Mouse (Mus musculus): ENCODE measurements around the gene Vezt. TPM values are rescaled to one million over a fixed set of nuclear protein-coding genes. Genes with fewer than 3 reads are reported as not detected.

The Vezt gene
- polyA plus RNA-seq, 1 experiment from 2014 or later: 28.6 TPM

DNA sequence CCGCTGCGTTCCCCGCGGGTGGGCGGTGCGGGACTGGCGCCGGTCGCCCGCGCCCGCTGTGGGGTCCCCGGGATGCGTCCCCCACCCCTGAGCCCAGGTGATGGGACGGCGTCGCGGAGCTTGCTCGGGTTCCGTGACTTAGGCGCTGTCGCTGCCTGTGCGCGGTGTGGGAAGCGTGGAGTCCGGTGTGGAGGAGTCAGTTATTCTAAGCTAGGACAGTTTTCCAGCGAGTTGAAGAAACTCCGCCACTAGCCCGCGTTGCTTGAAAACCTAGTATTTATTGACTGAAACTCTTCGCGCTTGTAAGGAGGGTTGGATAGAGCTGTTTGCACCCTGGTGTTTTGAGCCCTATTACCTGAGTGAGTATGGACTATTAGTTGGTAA, 750 bp upstream of the Vezt start:
- Histone ChIP-seq H3K4me3 (peak overlapping the region; percentile 90), H3K4me1 (peaks cover 19% of the 10 kb centered on the region), H3K4me2 (peak overlapping the region; percentile 69), H3K36me3 (no peaks in the 10 kb centered on the region), H3K27me3 (no peaks in the 10 kb centered on the region), H3K9me3 (no peaks in the 10 kb centered on the region), H3K27ac (peak overlapping the region; percentile 69), H3K9ac (peak overlapping the region; percentile 86)
- WGBS: under 1% methylated on average over 32 of the region's 32 CpGs
- ATAC-seq (ENCODE audit: insufficient number of reproducible peaks, insufficient read depth, low FRiP score, low TSS enrichment, low read depth): no peak; the same call in 1 of the 2 replicates

DNA sequence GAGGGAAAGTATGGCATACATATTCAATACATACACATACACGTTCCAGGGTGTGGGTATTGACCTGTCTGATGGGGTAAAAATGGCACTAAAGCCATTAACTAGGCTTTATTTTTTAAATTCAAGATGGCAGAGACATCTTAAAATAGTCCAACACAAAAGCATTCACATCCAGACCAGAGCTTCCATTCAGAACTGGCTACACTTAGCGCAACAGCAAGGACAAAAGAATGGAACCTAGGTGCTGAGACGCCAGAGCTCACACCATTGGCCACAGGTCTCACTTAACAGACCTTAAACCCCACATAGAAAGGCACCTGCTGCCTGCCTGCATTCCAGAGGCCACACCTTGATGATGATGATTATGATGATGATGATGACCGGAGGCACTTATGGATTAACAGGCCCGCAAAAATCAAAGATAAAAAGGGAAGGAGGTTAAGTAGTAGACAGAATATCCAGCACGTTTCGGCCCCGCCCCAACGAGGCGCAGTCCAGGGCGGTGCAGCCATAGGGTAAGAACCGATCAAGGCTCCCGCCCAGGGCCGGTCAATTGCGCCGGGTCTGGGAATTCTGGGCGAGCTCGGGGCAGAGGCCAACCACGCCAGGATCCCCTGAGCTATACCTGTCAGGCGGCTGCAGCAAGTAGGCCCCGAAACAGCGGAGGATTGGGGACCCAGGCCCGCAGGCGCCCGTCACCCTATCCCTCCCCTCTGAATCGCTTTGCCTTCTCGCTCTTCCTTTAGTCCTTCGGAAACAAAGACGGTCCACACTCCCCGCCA, 550 bp downstream of the Vezt start:
- Histone ChIP-seq H3K9ac (peak overlapping the region; percentile 88), H3K36me3 (0 out of 2 replicates have a peak, but pooled peaks cover 5% of the 10 kb centered on the region), H3K4me2 (peak overlapping the region; percentile 76), H3K27me3 (no peaks in the 10 kb centered on the region), H3K4me1 (peaks cover 19% of the 10 kb centered on the region), H3K4me3 (peak overlapping the region; percentile 90), H3K9me3 (no peaks in the 10 kb centered on the region), H3K27ac (0 out of 2 replicates have a peak overlapping the region, but pooled peaks have one; percentile 1)
- 1% methylated on average over 30 of the region's 30 CpGs for WGBS
- ATAC-seq (ENCODE audit: insufficient number of reproducible peaks, insufficient read depth, low FRiP score, low TSS enrichment, low read depth): peak; percentile 74

DNA sequence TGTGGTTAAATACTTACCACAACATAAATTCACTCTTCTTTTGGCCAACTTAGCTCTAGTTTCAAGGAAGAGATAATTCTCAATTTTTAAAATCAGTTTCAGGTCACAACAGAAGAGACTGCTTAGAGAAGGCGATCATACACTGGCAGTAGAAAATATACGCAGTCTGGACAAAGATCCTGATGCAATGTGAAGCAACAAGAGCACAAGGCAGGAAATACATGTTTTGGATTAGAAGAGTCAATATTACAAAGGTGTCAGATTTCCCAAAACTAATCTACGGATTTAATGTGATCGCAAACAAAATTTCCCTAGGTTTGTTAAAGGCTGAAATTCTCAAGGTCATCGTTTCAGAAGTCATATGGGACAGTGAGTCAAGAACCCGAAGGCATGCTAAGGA, 4.5 kb downstream of the Vezt start:
- Histone ChIP-seq H3K4me3 (no peak overlapping the region), H3K9ac (no peak overlapping the region), H3K4me2 (no peak overlapping the region), H3K36me3 (peaks cover 15% of the 10 kb centered on the region), H3K9me3 (no peaks in the 10 kb centered on the region), H3K27me3 (no peaks in the 10 kb centered on the region), H3K27ac (no peak overlapping the region), H3K4me1 (peaks cover 16% of the 10 kb centered on the region)
- no peak for ATAC-seq (ENCODE audit: insufficient number of reproducible peaks, insufficient read depth, low FRiP score, low TSS enrichment, low read depth)
- WGBS: 78% methylated on average over 6 of the region's 6 CpGs

DNA sequence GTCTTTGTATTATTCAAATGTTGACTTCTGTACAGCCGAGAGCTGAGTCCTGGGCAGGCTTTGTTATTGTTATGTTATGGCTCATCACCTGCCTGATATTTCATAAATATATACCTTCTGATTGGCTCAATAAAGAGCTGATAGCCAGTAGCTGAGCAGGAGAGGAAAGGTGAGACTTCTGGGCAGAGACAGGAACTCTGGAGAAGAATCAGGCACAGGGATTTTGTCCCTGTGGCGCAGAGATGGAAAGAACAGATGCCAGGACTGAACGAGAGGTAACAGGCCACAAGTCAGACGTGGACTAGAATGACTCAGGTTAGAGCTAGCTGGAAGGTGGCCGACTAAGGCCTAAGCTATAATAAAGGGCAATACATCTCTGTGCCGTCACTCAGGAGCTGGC, 7.1 kb downstream of the Vezt start:
- no peak for ATAC-seq (ENCODE audit: insufficient number of reproducible peaks, insufficient read depth, low FRiP score, low TSS enrichment, low read depth)
- Histone ChIP-seq H3K4me3 (no peak overlapping the region), H3K27me3 (no peaks in the 10 kb centered on the region), H3K4me2 (no peak overlapping the region), H3K9ac (no peak overlapping the region), H3K4me1 (peaks cover 5% of the 10 kb centered on the region; the same call in 1 of the 2 replicates), H3K36me3 (peaks cover 33% of the 10 kb centered on the region), H3K9me3 (no peaks in the 10 kb centered on the region), H3K27ac (no peak overlapping the region)
- 84% methylated on average over 6 of the region's 6 CpGs for WGBS

DNA sequence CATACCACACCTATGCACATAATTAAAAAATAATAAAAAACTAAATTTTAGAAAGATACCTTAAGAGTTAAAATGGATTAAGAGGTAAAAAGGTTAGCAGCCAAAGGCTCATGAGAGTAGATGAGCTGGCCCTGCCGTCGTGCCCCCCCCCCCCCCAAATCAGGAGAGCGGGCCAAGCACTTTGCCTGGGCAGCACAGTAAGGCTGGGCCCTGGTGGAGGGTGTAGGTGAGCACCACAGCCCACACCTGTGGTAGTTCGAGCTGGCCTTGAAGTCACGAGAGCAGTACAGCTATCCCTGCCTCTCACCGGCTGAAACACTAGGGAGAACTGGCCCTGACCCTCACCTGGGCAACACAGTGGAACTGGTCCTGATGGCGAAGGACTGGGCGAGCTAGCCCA, 10.5 kb downstream of the Vezt start:
- H3K4me1 ChIP-seq: peaks cover 6% of the 10 kb centered on the region
- H3K36me3 ChIP-seq: peaks cover 27% of the 10 kb centered on the region
- H3K27ac ChIP-seq: no peak overlapping the region
- no peaks in the 10 kb centered on the region for H3K27me3 ChIP-seq
- H3K4me3 ChIP-seq: no peak overlapping the region
- no peak for ATAC-seq (ENCODE audit: insufficient number of reproducible peaks, insufficient read depth, low FRiP score, low TSS enrichment, low read depth)
- H3K9me3 ChIP-seq: no peaks in the 10 kb centered on the region
- no peak overlapping the region for H3K9ac ChIP-seq
- WGBS: 94% methylated on average over 8 of the region's 8 CpGs
- no peak overlapping the region for H3K4me2 ChIP-seq

DNA sequence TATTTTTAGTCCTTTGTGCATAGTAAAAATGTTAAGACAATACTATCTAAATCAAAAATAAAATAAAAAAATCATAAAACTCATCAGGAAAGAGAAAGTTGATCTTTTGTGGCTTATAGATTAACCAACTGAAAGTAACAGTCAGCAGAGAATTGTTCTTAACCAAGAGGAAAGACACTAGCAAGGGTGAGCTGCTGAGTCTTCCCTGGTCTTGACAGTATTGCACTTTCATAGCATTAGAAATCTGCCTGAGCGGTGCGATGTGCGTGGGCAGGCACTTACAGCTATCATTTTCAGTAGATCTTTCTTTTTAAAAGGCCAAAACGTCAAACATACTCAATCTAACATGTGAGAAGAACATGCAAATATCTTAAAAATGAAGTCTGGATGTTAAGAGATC, 14.6 kb downstream of the Vezt start:
- H3K27ac ChIP-seq: no peak overlapping the region
- H3K27me3 ChIP-seq: no peaks in the 10 kb centered on the region
- H3K4me1 ChIP-seq: peaks cover 18% of the 10 kb centered on the region
- H3K4me2 ChIP-seq: no peak overlapping the region
- H3K36me3 ChIP-seq: peaks cover 18% of the 10 kb centered on the region; the same call in 1 of the 2 replicates
- no peak overlapping the region for H3K9ac ChIP-seq
- 90% methylated on average over 4 of the region's 4 CpGs for WGBS
- no peak for ATAC-seq (ENCODE audit: insufficient number of reproducible peaks, insufficient read depth, low FRiP score, low TSS enrichment, low read depth)
- H3K9me3 ChIP-seq: no peaks in the 10 kb centered on the region
- H3K4me3 ChIP-seq: no peak overlapping the region

DNA sequence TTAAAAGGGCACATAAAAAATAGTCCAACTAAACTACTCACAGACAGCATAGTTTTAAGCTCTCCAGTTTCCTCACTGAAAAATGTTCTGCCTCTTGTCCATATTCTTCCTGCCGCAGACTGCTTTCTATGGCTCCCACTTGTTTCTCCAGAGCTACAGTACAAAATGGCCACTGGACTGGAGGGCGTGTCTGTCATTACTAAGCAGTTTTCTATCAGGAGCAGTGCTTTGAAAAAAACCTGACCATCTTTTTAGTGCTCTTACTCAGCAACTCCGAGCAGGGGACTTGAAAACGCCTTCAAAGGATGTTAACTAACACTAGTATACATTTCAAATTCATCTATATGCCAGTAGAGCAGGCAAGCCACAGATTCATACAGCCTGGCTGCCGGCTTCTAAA, 15.0 kb downstream of the Vezt start:
- Histone ChIP-seq H3K27me3 (no peaks in the 10 kb centered on the region), H3K4me3 (no peak overlapping the region), H3K9ac (no peak overlapping the region), H3K36me3 (peaks cover 15% of the 10 kb centered on the region; the same call in 1 of the 2 replicates), H3K9me3 (no peaks in the 10 kb centered on the region), H3K4me1 (peaks cover 18% of the 10 kb centered on the region), H3K27ac (no peak overlapping the region), H3K4me2 (no peak overlapping the region)
- no peak for ATAC-seq (ENCODE audit: insufficient number of reproducible peaks, insufficient read depth, low FRiP score, low TSS enrichment, low read depth)
- 68% methylated on average over 5 of the region's 5 CpGs for WGBS

DNA sequence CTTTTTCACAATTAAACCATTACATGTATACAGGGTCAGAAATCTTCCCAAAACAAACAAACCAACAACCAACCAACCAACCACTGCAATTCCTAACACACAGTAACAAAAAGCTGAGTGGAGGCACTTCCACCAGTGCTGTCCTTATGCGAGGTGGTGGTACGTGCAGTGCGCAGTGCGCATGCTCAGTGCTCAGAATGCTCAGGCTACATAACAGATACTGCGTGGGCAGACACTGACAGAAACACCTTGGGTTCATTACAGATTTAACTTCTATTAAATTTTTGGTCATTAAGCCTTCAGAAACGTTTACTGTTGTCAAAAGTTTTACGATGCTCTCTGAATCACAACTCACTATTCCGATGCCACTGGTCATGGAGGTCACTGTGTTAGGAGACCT, 18.2 kb downstream of the Vezt start:
- Histone ChIP-seq H3K27me3 (no peaks in the 10 kb centered on the region), H3K36me3 (0 out of 2 replicates have a peak, but pooled peaks cover under 1% of the 10 kb centered on the region), H3K4me3 (no peak overlapping the region), H3K9me3 (no peaks in the 10 kb centered on the region), H3K9ac (no peak overlapping the region), H3K4me2 (no peak overlapping the region), H3K27ac (no peak overlapping the region), H3K4me1 (peaks cover 31% of the 10 kb centered on the region)
- no peak for ATAC-seq (ENCODE audit: insufficient number of reproducible peaks, insufficient read depth, low FRiP score, low TSS enrichment, low read depth)
- WGBS: 91% methylated on average over 8 of the region's 8 CpGs

DNA sequence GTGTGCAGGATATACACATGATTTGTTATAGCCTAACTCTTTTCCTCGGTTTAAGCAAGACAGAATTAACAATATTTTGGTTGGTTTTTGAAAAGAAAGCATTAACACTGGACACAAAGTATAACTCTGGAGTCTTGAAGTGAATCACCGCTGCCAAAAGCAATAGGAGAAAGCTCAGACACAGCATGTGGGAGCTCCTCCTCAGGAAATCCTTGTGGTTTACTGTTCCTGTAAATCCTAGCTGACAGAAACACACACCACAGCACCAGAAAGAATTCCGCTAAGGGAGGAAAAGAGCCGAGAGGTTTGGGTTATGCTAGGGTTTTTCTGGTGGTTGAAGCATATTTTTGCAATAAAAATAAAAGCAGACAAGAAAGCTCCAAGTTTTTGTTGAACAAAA, 21.4 kb downstream of the Vezt start:
- peaks cover 17% of the 10 kb centered on the region for H3K4me1 ChIP-seq
- no peaks in the 10 kb centered on the region for H3K27me3 ChIP-seq
- WGBS: 42% methylated on average over 4 of the region's 4 CpGs
- 0 out of 2 replicates have a peak, but pooled peaks cover 3% of the 10 kb centered on the region for H3K36me3 ChIP-seq
- no peak overlapping the region for H3K9ac ChIP-seq
- no peak overlapping the region; the same call in 1 of the 2 replicates for H3K27ac ChIP-seq
- ATAC-seq (ENCODE audit: insufficient number of reproducible peaks, insufficient read depth, low FRiP score, low TSS enrichment, low read depth): no peak
- H3K9me3 ChIP-seq: no peaks in the 10 kb centered on the region
- H3K4me2 ChIP-seq: no peak overlapping the region
- no peak overlapping the region for H3K4me3 ChIP-seq

DNA sequence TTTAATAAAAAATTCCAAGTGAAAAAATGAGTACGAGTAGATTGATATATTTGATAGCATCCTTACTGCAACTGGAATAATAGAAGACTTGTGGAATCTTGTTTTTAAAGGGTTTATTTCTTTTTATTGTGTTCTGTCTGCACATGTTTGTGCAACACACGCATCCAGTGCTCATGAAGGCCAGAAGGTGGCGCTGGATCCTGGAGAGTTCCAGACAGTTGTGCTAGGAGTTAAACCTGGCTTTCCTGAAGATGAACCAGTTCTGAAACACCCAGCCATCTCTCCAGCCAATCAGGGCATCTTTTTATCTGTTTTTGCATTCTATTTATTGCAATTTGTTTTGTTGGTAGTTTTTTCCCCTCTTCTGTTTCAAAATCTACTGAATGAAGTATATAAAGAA, 22.4 kb downstream of the Vezt start:
- WGBS: 57% methylated on average over 3 of the region's 3 CpGs
- Histone ChIP-seq H3K36me3 (peaks cover 6% of the 10 kb centered on the region; the same call in 1 of the 2 replicates), H3K4me2 (no peak overlapping the region), H3K27me3 (no peaks in the 10 kb centered on the region), H3K4me3 (no peak overlapping the region), H3K9me3 (no peaks in the 10 kb centered on the region), H3K27ac (no peak overlapping the region), H3K4me1 (peaks cover 13% of the 10 kb centered on the region), H3K9ac (no peak overlapping the region)
- ATAC-seq (ENCODE audit: insufficient number of reproducible peaks, insufficient read depth, low FRiP score, low TSS enrichment, low read depth): no peak

DNA sequence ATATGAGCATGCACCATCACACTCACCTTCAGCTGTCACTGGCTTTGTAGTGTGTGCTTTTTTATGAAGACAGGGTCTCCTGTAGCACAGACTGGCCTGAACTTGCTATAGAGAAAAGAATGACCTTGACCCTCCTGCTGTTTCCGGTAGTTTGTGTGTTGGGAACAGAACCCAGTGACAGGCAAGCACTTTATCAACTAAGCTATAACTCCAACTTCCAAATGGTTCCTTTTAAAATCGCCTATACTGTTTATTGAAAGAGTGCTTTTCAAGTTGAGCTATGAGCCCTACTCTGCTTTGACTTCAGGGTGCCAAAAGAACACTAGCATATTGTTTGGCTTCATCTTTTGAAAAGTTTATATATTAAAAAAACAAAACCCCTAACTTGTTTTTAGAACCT, 24.6 kb downstream of the Vezt start:
- Histone ChIP-seq H3K27me3 (no peaks in the 10 kb centered on the region), H3K36me3 (peaks cover 15% of the 10 kb centered on the region), H3K4me3 (no peak overlapping the region), H3K9ac (no peak overlapping the region), H3K4me2 (no peak overlapping the region), H3K27ac (no peak overlapping the region), H3K9me3 (no peaks in the 10 kb centered on the region), H3K4me1 (peaks cover 13% of the 10 kb centered on the region)
- ATAC-seq (ENCODE audit: insufficient number of reproducible peaks, insufficient read depth, low FRiP score, low TSS enrichment, low read depth): no peak
- 74% methylated on average over 2 of the region's 2 CpGs for WGBS

DNA sequence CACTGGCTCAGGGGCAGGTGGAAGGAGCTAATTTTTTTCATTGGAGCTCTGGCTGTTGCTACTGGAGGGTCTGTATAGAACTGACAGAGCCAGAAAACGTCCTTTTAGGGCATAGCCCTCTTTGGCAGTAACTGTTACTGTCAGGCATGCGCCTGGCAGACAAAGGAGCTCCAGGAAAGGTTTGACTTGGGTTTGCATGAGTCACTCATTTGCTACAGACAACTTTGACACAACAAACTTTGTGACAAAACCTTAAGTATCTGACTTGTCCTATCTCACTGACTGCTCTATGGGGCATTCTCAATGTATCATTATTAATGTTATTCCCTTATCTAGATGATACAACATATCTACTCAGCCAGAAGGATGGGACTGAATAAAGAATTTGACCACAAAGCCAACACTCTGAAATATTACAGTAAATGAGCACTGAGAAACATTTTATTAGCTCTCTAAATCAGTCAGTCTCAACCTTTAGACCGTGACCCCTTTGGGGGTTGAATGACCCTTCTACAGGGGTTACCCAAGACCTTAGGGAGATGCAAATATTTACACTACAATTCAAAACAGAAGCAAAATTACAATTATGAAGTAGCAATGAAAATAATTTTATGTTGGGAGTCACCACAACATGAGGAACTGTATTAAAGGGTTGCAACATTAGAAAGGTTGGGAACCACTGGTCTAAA, 25.5 kb downstream of the Vezt start:
- H3K27ac ChIP-seq: no peak overlapping the region
- no peaks in the 10 kb centered on the region for H3K9me3 ChIP-seq
- 89% methylated on average over 3 of the region's 3 CpGs for WGBS
- no peaks in the 10 kb centered on the region for H3K27me3 ChIP-seq
- ATAC-seq (ENCODE audit: insufficient number of reproducible peaks, insufficient read depth, low FRiP score, low TSS enrichment, low read depth): no peak
- H3K4me2 ChIP-seq: no peak overlapping the region
- H3K4me3 ChIP-seq: no peak overlapping the region
- no peak overlapping the region for H3K9ac ChIP-seq
- peaks cover 12% of the 10 kb centered on the region for H3K4me1 ChIP-seq
- peaks cover 23% of the 10 kb centered on the region for H3K36me3 ChIP-seq

Measured in embryonic facial prominence, embryonic 13.5 days (tissue).